Mouse (Mus musculus): Measurements from ENCODE around the gene Creg1. TPM values are rescaled to one million over a fixed set of nuclear protein-coding genes. Genes with fewer than 3 reads are reported as not detected.

Gene Creg1
- polyA plus RNA-seq, 1 experiment from 2014 or later, result 16.6 TPM

GRCm38 (mm10) chr1:165775518-165776294, 12.2 kb downstream of the Creg1 start:
- no peaks in the 10 kb centered on the region for H3K9me3 ChIP-seq (ENCODE audit: control insufficient read depth, low read length)
- ATAC-seq, result peak; percentile 24

GRCm38 (mm10) chr1:165779954-165780585, 16.5 kb downstream of the Creg1 start:
- H3K27me3 ChIP-seq (replicated peaks; ENCODE audit: control insufficient read depth, insufficient read depth, low read length), result 0 out of 2 replicates have a peak, but pooled peaks cover 3% of the 10 kb centered on the region
- 0 out of 2 replicates have a peak overlapping the region, but pooled peaks have one; percentile 25 for H3K9ac ChIP-seq (replicated peaks; ENCODE audit: low read depth, low read length)
- ATAC-seq, result peak; percentile 62
- H3K4me1 ChIP-seq (replicated peaks; ENCODE audit: control insufficient read depth, insufficient read depth, low read length), result peaks cover 8% of the 10 kb centered on the region
- peak overlapping the region; percentile 70 for H3K4me2 ChIP-seq (ENCODE audit: low read length)
- no peaks in the 10 kb centered on the region for H3K36me3 ChIP-seq (ENCODE audit: control insufficient read depth, insufficient read depth)
- WGBS, result 2% methylated on average over 13 of the region's 13 CpGs
- H3K9me3 ChIP-seq (ENCODE audit: control insufficient read depth, low read length), result no peaks in the 10 kb centered on the region
- peak overlapping the region; percentile 41 for H3K4me3 ChIP-seq (replicated peaks; ENCODE audit: low read length)
- H3K27ac ChIP-seq (ENCODE audit: low read length), result no peak overlapping the region

More at GRCm38 (mm10) chr1:165775518-165776294, 12.2 kb downstream of the Creg1 start:
- no peak overlapping the region for H3K27ac ChIP-seq (ENCODE audit: low read length)
- WGBS, result 39% methylated on average over 19 of the region's 19 CpGs
- H3K4me2 ChIP-seq (ENCODE audit: low read length), result no peak overlapping the region
- H3K4me3 ChIP-seq (replicated peaks; ENCODE audit: low read length), result no peak overlapping the region
- no peak overlapping the region for H3K9ac ChIP-seq (replicated peaks; ENCODE audit: low read depth, low read length)
- H3K36me3 ChIP-seq (ENCODE audit: control insufficient read depth, insufficient read depth), result no peaks in the 10 kb centered on the region
- H3K4me1 ChIP-seq (replicated peaks; ENCODE audit: control insufficient read depth, insufficient read depth, low read length), result peaks cover 11% of the 10 kb centered on the region
- no peaks in the 10 kb centered on the region for H3K27me3 ChIP-seq (replicated peaks; ENCODE audit: control insufficient read depth, insufficient read depth, low read length)

DNA sequence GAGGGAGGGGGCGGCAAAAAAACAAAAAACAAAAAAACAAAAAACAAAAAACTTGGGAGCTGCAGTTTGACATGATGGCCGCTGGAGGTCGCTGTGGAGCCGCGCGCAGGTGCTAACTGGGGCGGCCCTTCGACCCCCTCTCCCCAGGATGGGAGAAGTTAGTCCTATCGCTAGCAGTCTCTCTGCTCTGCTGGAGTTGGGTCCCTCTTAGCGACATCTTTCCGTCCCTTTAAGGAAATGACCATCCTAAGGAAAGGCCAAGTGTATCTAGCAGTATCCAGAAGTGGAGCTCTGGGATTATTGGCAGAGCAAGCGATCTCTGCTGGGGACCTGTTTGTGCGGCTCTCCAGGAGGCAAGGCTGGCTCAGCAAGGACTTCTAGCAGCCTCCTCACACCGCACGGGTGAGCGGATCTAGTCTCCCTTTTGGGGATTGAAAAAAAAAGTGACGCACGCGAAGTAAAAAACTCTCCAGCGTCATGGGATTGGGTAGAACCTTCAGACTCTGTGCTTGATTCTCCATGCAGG, 17.1 kb downstream of the Creg1 start:
- Histone ChIP-seq H3K36me3 (ENCODE audit: control insufficient read depth, insufficient read depth) (no peaks in the 10 kb centered on the region), H3K9me3 (ENCODE audit: control insufficient read depth, low read length) (no peaks in the 10 kb centered on the region), H3K4me2 (ENCODE audit: low read length) (peak overlapping the region; percentile 70), H3K27ac (ENCODE audit: low read length) (no peak overlapping the region), H3K9ac (replicated peaks; ENCODE audit: low read depth, low read length) (0 out of 2 replicates have a peak overlapping the region, but pooled peaks have one; percentile 3), H3K4me3 (replicated peaks; ENCODE audit: low read length) (peak overlapping the region; percentile 41), H3K4me1 (replicated peaks; ENCODE audit: control insufficient read depth, insufficient read depth, low read length) (peaks cover 8% of the 10 kb centered on the region), H3K27me3 (replicated peaks; ENCODE audit: control insufficient read depth, insufficient read depth, low read length) (0 out of 2 replicates have a peak, but pooled peaks cover 3% of the 10 kb centered on the region)
- ATAC-seq, result peak; percentile 66
- WGBS, result 1% methylated on average over 20 of the region's 20 CpGs

GRCm38 (mm10) chr1:165781426-165781825, 17.9 kb downstream of the Creg1 start:
- Histone ChIP-seq H3K4me3 (replicated peaks; ENCODE audit: low read length) (no peak overlapping the region), H3K27ac (ENCODE audit: low read length) (no peak overlapping the region), H3K9me3 (ENCODE audit: control insufficient read depth, low read length) (no peaks in the 10 kb centered on the region), H3K36me3 (ENCODE audit: control insufficient read depth, insufficient read depth) (no peaks in the 10 kb centered on the region), H3K4me1 (replicated peaks; ENCODE audit: control insufficient read depth, insufficient read depth, low read length) (peaks cover 12% of the 10 kb centered on the region), H3K9ac (replicated peaks; ENCODE audit: low read depth, low read length) (no peak overlapping the region), H3K27me3 (replicated peaks; ENCODE audit: control insufficient read depth, insufficient read depth, low read length) (0 out of 2 replicates have a peak, but pooled peaks cover 3% of the 10 kb centered on the region), H3K4me2 (ENCODE audit: low read length) (no peak overlapping the region)
- ATAC-seq, result no peak
- WGBS, result 85% methylated on average over 9 of the region's 9 CpGs

GRCm38 (mm10) chr1:165781911-165782310, 18.4 kb downstream of the Creg1 start:
- Histone ChIP-seq H3K4me2 (ENCODE audit: low read length) (no peak overlapping the region), H3K27ac (ENCODE audit: low read length) (no peak overlapping the region), H3K9ac (replicated peaks; ENCODE audit: low read depth, low read length) (no peak overlapping the region), H3K4me3 (replicated peaks; ENCODE audit: low read length) (no peak overlapping the region), H3K36me3 (ENCODE audit: control insufficient read depth, insufficient read depth) (no peaks in the 10 kb centered on the region), H3K4me1 (replicated peaks; ENCODE audit: control insufficient read depth, insufficient read depth, low read length) (peaks cover 12% of the 10 kb centered on the region), H3K9me3 (ENCODE audit: control insufficient read depth, low read length) (no peaks in the 10 kb centered on the region), H3K27me3 (replicated peaks; ENCODE audit: control insufficient read depth, insufficient read depth, low read length) (0 out of 2 replicates have a peak, but pooled peaks cover 3% of the 10 kb centered on the region)
- WGBS, result 91% methylated on average over 12 of the region's 12 CpGs
- ATAC-seq, result no peak

GRCm38 (mm10) chr1:165786296-165786695, 22.8 kb downstream of the Creg1 start:
- Histone ChIP-seq H3K4me2 (ENCODE audit: low read length) (peak overlapping the region; percentile 20; the same call in 1 of the 2 replicates), H3K9ac (replicated peaks; ENCODE audit: low read depth, low read length) (no peak overlapping the region), H3K27me3 (replicated peaks; ENCODE audit: control insufficient read depth, insufficient read depth, low read length) (0 out of 2 replicates have a peak, but pooled peaks cover 3% of the 10 kb centered on the region), H3K4me1 (replicated peaks; ENCODE audit: control insufficient read depth, insufficient read depth, low read length) (peaks cover 4% of the 10 kb centered on the region; the same call in 1 of the 2 replicates), H3K36me3 (ENCODE audit: control insufficient read depth, insufficient read depth) (no peaks in the 10 kb centered on the region), H3K4me3 (replicated peaks; ENCODE audit: low read length) (no peak overlapping the region), H3K9me3 (ENCODE audit: control insufficient read depth, low read length) (no peaks in the 10 kb centered on the region), H3K27ac (ENCODE audit: low read length) (peak overlapping the region; percentile 34; the same call in 1 of the 2 replicates)
- 30% methylated on average over 11 of the region's 11 CpGs for WGBS
- peak; percentile 67 for ATAC-seq

DNA sequence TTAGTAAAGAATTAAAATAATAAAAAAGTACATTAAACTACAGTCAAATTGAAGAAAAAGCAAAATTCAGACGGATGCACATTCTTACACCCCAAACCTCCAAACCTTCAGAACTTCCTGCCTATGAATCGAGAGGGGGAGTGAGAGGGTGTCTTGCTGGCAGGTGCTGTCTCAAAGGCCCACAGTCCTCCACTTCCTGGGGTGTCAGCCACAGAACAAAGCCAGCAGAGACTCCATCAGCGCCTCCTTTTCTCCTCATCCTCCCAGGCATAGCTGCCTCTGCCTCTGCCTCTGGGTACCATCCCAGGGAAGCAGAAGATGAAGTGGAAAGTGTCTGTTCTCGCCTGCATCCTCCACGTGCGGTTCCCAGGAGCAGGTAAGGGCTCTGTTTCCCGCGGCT, 25.0 kb downstream of the Creg1 start, which contains the start of gene Cd247:
TSS of gene Cd247 (plus strand) at position 171 of the 400 bp plus-strand sequence.
- Histone ChIP-seq H3K9ac (replicated peaks; ENCODE audit: low read depth, low read length) (no peak within 1 kb of the TSS), H3K27ac (ENCODE audit: low read length) (no peak within 1 kb of the TSS), H3K27me3 (replicated peaks; ENCODE audit: control insufficient read depth, insufficient read depth, low read length) (no peaks in the 10 kb centered on the region), H3K36me3 (ENCODE audit: control insufficient read depth, insufficient read depth) (no peaks in the 10 kb centered on the region), H3K4me2 (ENCODE audit: low read length) (no peak within 1 kb of the TSS), H3K4me3 (replicated peaks; ENCODE audit: low read length) (no peak within 1 kb of the TSS), H3K9me3 (ENCODE audit: control insufficient read depth, low read length) (no peaks in the 10 kb centered on the region), H3K4me1 (replicated peaks; ENCODE audit: control insufficient read depth, insufficient read depth, low read length) (peaks cover 4% of the 10 kb centered on the region; the same call in 1 of the 2 replicates)
- ATAC-seq, result no peak
- WGBS, result 66% methylated on average over 8 of the region's 8 CpGs

DNA sequence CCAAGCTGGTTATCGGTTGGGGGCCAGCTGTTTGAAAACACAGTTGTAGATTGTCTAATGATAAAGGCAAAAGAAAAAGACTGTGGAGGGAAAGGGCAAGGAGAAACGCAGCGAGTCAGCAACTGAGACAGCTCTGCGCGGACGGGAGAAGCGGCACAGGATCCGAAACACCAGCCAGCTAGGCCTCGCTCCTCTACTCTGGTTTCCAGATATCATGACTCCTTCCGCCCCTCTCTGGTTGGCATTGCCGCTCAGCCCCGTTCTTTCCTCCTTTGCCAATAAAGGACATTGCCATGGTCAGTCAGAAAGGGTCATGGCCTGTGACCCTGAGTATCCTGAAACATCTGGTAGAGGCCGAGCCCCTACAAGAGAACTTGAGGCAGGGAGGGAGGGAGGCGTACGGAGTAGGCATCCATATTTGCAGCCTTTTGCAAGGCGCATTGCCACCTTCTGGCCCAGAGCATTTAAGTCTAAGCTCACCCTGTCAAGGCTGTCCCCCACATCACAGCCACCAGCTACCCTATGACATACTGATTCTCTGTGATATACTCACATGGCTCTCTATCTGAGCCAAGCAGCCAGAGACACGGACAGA, 25.6 kb downstream of the Creg1 start:
- Histone ChIP-seq H3K27ac (ENCODE audit: low read length) (no peak overlapping the region), H3K36me3 (ENCODE audit: control insufficient read depth, insufficient read depth) (no peaks in the 10 kb centered on the region), H3K27me3 (replicated peaks; ENCODE audit: control insufficient read depth, insufficient read depth, low read length) (no peaks in the 10 kb centered on the region), H3K4me2 (ENCODE audit: low read length) (no peak overlapping the region), H3K4me3 (replicated peaks; ENCODE audit: low read length) (no peak overlapping the region), H3K9ac (replicated peaks; ENCODE audit: low read depth, low read length) (no peak overlapping the region), H3K9me3 (ENCODE audit: control insufficient read depth, low read length) (no peaks in the 10 kb centered on the region), H3K4me1 (replicated peaks; ENCODE audit: control insufficient read depth, insufficient read depth, low read length) (peaks cover 4% of the 10 kb centered on the region; the same call in 1 of the 2 replicates)
- 89% methylated on average over 17 of the region's 17 CpGs for WGBS
- no peak for ATAC-seq

DNA sequence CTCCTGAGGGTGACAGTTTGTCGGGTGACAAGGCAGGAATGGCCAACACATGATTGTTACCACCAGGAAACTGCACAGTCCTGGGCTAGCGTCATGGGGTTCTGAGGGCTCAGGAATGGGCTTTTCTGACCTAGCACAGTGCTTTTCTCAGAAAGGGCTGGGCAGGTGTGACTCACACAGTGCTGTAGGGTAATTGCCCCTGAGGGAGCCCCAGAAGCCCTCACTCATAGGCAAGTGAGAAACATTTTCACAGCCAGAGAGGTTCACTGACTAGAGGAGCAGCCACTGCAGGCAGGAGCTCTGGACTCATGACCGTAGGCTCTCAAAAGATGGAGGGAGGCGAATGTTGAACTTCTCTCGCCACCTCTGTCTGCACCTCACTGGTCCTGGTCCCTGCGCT, 26.4 kb downstream of the Creg1 start:
- H3K4me1 ChIP-seq (replicated peaks; ENCODE audit: control insufficient read depth, insufficient read depth, low read length), result peaks cover 4% of the 10 kb centered on the region; the same call in 1 of the 2 replicates
- WGBS, result 86% methylated on average over 6 of the region's 6 CpGs
- H3K4me2 ChIP-seq (ENCODE audit: low read length), result no peak overlapping the region
- H3K36me3 ChIP-seq (ENCODE audit: control insufficient read depth, insufficient read depth), result no peaks in the 10 kb centered on the region
- H3K27ac ChIP-seq (ENCODE audit: low read length), result no peak overlapping the region
- H3K9me3 ChIP-seq (ENCODE audit: control insufficient read depth, low read length), result no peaks in the 10 kb centered on the region
- ATAC-seq, result no peak
- H3K27me3 ChIP-seq (replicated peaks; ENCODE audit: control insufficient read depth, insufficient read depth, low read length), result no peaks in the 10 kb centered on the region
- no peak overlapping the region for H3K9ac ChIP-seq (replicated peaks; ENCODE audit: low read depth, low read length)
- no peak overlapping the region for H3K4me3 ChIP-seq (replicated peaks; ENCODE audit: low read length)
